Mouse (Mus musculus): Measurements from ENCODE around the gene Hist1h4i. TPM values are rescaled to one million over a fixed set of nuclear protein-coding genes. Genes with fewer than 3 reads are reported as not detected.

Gene Hist1h4i
- 8.5 and 8.7 TPM in 2 replicates for polyA plus RNA-seq (2012; rRNA removed; ENCODE audit: low replicate concordance)

DNA sequence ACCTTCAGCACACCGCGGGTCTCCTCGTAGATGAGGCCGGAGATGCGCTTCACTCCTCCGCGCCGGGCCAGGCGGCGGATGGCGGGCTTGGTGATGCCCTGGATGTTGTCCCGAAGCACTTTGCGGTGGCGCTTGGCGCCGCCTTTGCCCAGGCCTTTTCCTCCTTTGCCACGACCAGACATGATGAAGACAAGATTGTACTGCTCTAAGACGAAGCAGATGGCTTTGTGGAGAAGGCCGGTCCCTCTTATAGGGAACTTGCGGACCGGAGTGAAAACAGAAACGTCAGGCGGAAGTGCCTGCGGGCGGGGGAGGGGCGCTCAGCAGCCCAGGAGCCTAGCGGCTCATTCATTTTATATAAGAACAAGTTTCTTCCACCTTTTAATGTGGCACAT, at the start of gene Hist1h4i:
Gene Hist1h4i, minus strand, starts transcription at position 221 of the 395 bp plus-strand sequence.

DNA sequence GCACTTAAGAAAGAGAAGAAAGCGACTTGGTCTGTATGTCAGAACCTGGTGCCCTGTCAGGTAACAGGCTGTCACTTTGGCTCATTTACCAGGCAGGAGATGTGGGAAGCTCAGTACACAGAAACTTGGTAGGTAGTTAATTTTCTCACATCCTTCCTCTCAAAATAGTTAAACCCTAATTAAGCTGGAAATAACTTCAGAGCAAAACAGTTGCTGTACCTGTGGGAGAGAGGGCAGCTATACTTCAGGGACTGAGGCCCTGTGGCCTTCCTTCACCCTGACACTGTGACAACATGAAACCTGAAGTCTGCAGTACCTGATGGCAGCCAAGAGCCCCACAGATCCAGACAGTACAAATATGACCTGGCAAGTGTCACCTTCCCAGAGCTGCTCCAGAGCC, 43.0 kb upstream of the Hist1h4i start, which contains the start of gene Vmn1r188:
Gene Vmn1r188, plus strand, starts transcription at position 301 of the 400 bp plus-strand sequence.

DNA sequence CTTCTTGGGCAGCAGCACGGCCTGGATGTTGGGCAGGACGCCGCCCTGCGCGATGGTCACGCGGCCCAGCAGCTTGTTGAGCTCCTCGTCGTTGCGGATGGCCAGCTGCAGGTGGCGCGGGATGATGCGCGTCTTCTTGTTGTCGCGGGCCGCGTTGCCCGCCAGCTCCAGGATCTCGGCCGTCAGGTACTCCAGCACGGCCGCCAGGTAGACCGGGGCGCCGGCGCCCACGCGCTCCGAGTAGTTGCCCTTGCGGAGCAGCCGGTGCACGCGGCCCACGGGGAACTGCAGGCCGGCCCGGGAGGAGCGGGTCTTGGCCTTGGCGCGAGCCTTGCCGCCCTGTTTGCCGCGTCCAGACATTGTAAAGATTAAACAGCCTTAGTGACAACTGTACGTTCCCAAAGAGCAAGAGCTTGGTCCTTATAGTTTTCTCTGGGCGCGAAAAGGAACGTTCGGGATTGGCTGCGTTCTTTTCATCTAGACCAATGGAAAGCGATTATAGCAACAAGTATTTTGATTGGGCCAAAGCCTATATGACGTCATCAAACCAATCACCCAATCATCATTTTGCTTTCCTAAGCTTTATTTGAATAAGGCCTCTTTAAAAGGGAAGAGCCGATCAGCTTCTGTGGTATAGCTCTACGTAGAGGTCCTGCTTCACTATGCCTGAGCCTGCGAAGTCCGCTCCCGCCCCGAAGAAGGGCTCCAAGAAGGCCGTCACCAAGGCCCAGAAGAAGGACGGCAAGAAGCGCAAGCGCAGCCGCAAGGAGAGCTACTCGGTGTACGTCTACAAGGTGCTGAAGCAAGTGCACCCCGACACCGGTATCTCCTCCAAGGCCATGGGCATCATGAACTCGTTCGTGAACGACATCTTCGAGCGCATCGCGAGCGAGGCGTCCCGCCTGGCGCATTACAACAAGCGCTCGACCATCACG, 1.7 kb upstream of the Hist1h4i start, which contains the start of the genes Hist1h2ag and Hist1h2bj:
Gene Hist1h2ag, minus strand, starts transcription at position 377 of the 935 bp plus-strand sequence.
Gene Hist1h2bj, plus strand, starts transcription at position 647 of the 935 bp plus-strand sequence.

DNA sequence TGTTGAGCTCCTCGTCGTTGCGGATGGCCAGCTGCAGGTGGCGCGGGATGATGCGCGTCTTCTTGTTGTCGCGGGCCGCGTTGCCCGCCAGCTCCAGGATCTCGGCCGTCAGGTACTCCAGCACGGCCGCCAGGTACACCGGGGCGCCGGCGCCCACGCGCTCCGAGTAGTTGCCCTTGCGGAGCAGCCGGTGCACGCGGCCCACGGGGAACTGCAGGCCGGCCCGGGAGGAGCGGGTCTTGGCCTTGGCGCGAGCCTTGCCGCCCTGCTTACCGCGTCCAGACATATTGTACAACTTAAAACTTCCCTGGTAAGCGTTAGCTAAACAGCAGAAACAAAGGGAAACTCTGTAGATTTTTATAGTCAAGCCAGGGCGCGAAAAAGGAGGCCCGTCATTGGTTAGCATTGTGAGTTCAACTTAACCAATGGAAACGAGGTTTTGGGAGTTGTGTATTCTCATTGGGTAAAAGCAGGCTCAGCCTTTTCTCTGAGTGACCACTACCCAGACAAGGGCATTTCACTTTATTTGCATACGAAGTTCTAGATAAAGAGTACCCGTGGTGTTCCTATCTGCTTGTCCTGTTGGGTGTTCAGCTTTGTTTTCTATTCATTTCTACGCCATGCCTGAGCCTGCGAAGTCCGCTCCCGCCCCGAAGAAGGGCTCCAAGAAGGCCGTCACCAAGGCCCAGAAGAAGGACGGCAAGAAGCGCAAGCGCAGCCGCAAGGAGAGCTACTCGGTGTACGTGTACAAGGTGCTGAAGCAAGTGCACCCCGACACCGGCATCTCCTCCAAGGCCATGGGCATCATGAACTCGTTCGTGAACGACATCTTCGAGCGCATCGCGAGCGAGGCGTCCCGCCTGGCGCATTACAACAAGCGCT, 5.7 kb downstream of the Hist1h4i start, which contains the start of the genes Hist1h2ah and Hist1h2bk:
Gene Hist1h2ah, minus strand, starts transcription at position 302 of the 882 bp plus-strand sequence.
Gene Hist1h2bk, plus strand, starts transcription at position 604 of the 882 bp plus-strand sequence.

DNA sequence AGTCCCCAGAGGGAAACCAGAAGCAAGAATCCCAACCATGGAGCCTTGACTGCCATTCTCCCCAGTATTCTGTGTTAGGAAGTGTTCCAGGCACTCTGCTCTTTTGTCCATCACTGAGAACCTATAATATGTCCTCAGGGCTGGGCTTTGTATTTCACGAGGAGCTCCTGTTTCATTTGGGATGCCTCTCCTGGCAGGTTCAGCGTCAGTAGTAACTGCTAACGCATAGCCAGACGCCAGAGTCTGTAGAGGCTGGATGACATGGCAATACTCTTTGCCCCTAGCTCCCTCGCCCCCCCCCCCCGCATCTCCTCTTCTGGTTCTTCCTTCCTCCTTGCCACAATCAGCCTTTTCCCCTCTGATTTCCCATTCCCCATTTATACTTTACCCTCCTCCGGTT, 31.5 kb downstream of the Hist1h4i start, which contains the start of gene Prss16:
Gene Prss16, minus strand, starts transcription at position 101 of the 400 bp plus-strand sequence.

Other genes with a start within 250 kb of the Hist1h4i start
- gene Hist1h2bq, start 231.2 kb downstream of the Hist1h4i start, polyA plus RNA-seq (2012; rRNA removed; ENCODE audit: low replicate concordance), result 22.4 and 30.9 TPM in 2 replicates
- not detected in 2 replicates for gene Hist1h2ao, start 230.9 kb downstream of the Hist1h4i start, polyA plus RNA-seq (2012; rRNA removed; ENCODE audit: low replicate concordance)
- gene Hist1h4m, start 229.6 kb downstream of the Hist1h4i start, polyA plus RNA-seq (2012; rRNA removed; ENCODE audit: low replicate concordance), result not detected in 2 replicates
- gene Hist1h4n, start 209.2 kb downstream of the Hist1h4i start, polyA plus RNA-seq (2012; rRNA removed; ENCODE audit: low replicate concordance), result 4.9 and 22.8 TPM in 2 replicates
- gene Hist1h2ap, start 207.9 kb downstream of the Hist1h4i start, polyA plus RNA-seq (2012; rRNA removed; ENCODE audit: low replicate concordance), result 38.2 and 359 TPM in 2 replicates
- 19.9 and 27.5 TPM in 2 replicates for gene Hist1h2br, start 207.6 kb downstream of the Hist1h4i start, polyA plus RNA-seq (2012; rRNA removed; ENCODE audit: low replicate concordance)
- gene Zfp184, start 96.3 kb downstream of the Hist1h4i start, polyA plus RNA-seq (2012; rRNA removed; ENCODE audit: low replicate concordance), result 0.29 and 0.80 TPM in 2 replicates
- gene Pom121l2, start 60.2 kb downstream of the Hist1h4i start, polyA plus RNA-seq (2012; rRNA removed; ENCODE audit: low replicate concordance), result not detected in 2 replicates
- gene Prss16, start 31.6 kb downstream of the Hist1h4i start, polyA plus RNA-seq (2012; rRNA removed; ENCODE audit: low replicate concordance), result 1.7 and 2.8 TPM in 2 replicates
- 2.1 and 26.7 TPM in 2 replicates for gene Hist1h2ah, start 5.8 kb downstream of the Hist1h4i start, polyA plus RNA-seq (2012; rRNA removed; ENCODE audit: low replicate concordance)
- 2.4 and 13.0 TPM in 2 replicates for gene Hist1h2bk, start 5.5 kb downstream of the Hist1h4i start, polyA plus RNA-seq (2012; rRNA removed; ENCODE audit: low replicate concordance)
- 0.57 and 4.6 TPM in 2 replicates for gene Hist1h2ag, start 1.6 kb upstream of the Hist1h4i start, polyA plus RNA-seq (2012; rRNA removed; ENCODE audit: low replicate concordance)
- 2.8 and 6.5 TPM in 2 replicates for gene Hist1h2bj, start 1.9 kb upstream of the Hist1h4i start, polyA plus RNA-seq (2012; rRNA removed; ENCODE audit: low replicate concordance)
- gene Vmn1r188, start 43.1 kb upstream of the Hist1h4i start, polyA plus RNA-seq (2012; rRNA removed; ENCODE audit: low replicate concordance), result not detected in 2 replicates
- gene Vmn1r189, start 64.5 kb upstream of the Hist1h4i start, polyA plus RNA-seq (2012; rRNA removed; ENCODE audit: low replicate concordance), result not detected in 2 replicates
- not detected in 2 replicates for gene Vmn1r191, start 142.6 kb upstream of the Hist1h4i start, polyA plus RNA-seq (2012; rRNA removed; ENCODE audit: low replicate concordance)
- not detected in 2 replicates for gene Vmn1r192, start 149.8 kb upstream of the Hist1h4i start, polyA plus RNA-seq (2012; rRNA removed; ENCODE audit: low replicate concordance)
- gene Vmn1r193, start 181.8 kb upstream of the Hist1h4i start, polyA plus RNA-seq (2012; rRNA removed; ENCODE audit: low replicate concordance), result not detected in 2 replicates
- gene Vmn1r194, start 202.9 kb upstream of the Hist1h4i start, polyA plus RNA-seq (2012; rRNA removed; ENCODE audit: low replicate concordance), result not detected in 2 replicates
- not detected in 2 replicates for gene Vmn1r195, start 229.2 kb upstream of the Hist1h4i start, polyA plus RNA-seq (2012; rRNA removed; ENCODE audit: low replicate concordance)
- not detected in 2 replicates for gene Vmn1r196, start 248.6 kb upstream of the Hist1h4i start, polyA plus RNA-seq (2012; rRNA removed; ENCODE audit: low replicate concordance)